In the genomic region with DNA sequence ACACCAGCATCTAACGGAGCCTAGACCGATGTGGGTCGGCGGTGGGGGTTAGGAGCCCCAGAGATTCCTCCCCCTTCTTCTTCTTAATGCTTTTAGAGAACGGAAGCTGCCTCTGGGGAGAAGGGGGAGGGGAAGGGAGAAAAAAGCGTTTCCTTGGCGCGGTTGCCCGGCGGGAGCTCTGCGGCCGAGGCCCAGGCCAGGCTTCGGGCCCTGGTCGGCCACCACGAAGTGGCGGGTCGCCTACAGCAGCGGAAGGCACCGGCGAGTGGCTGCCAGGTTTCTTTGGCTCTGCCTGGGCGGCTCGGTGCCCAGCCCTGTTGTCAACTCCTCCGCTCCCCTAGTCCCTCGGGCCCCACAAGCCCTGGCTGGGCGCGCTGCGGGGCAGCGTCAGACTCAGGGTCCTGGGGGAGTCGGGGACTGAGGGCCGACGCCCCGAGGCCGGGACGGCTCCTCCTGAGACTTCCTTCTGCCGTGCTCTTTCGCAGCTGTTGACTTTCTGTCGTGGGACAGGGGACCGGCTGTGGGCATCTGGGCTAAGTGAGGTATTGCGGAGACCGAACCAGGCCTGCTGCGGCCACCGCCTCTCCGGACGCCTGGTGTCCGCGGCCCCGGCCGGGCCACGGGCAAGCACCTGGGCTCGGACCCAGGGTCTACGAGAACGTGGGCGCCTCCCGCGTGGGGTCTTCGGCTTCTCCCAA, we compare ENCODE assay signal across 7 mouse cellular contexts.
A peak's percentile ranks its signal among the peaks of the same experiment; 100 is the strongest.
DNase-seq lines count a peak whose midpoint lies in the region; ATAC-seq and TF ChIP-seq lines count a peak whose summit lies in the region.

No protein-coding gene starts in this region.

- H3K4me2 ChIP-seq in embryonic facial prominence, embryonic 13.5 days, result peak overlapping the region; percentile 76
- H3K4me2 ChIP-seq in hindbrain, embryonic 11.5 days (replicated peaks; ENCODE audit: low read depth, low read length), result peak overlapping the region; percentile 98
- peak overlapping the region; percentile 63 for H3K4me2 ChIP-seq in liver, embryonic 11.5 days
- H3K4me2 ChIP-seq in stomach, embryonic 14.5 days (replicated peaks; ENCODE audit: low read depth, low read length), result peak overlapping the region; percentile 71

- H3K27ac ChIP-seq in embryonic facial prominence, embryonic 13.5 days, result no peak overlapping the region
- H3K27ac ChIP-seq in hindbrain, embryonic 11.5 days (ENCODE audit: low read depth, low read length), result peak overlapping the region; percentile 100
- no peak overlapping the region for H3K27ac ChIP-seq in liver, embryonic 11.5 days (ENCODE audit: low read depth, low read length)
- no peak overlapping the region for H3K27ac ChIP-seq in stomach, embryonic 14.5 days (ENCODE audit: low read length)

- no peaks in the 10 kb centered on the region for H3K9me3 ChIP-seq in E14TG2a.4 (ENCODE audit: low read length)
- H3K9me3 ChIP-seq in embryonic facial prominence, embryonic 13.5 days, result no peaks in the 10 kb centered on the region
- H3K9me3 ChIP-seq in hindbrain, embryonic 11.5 days (ENCODE audit: control insufficient read depth, low read length), result no peaks in the 10 kb centered on the region
- no peaks in the 10 kb centered on the region for H3K9me3 ChIP-seq in liver, embryonic 11.5 days (ENCODE audit: control insufficient read depth, low read length)
- no peaks in the 10 kb centered on the region for H3K9me3 ChIP-seq in stomach, embryonic 14.5 days (ENCODE audit: control insufficient read depth, low read depth, low read length)

- DNase-seq in 3134 (ENCODE audit: extremely low read depth, insufficient read length, low spot score), result peak; percentile 5
- peak; percentile 85 for DNase-seq in hindbrain, embryonic 11.5 days (ENCODE audit: low spot score)
- peak; percentile 46 for DNase-seq in liver, embryonic 11.5 days (ENCODE audit: low spot score)
- DNase-seq in adrenal gland, postnatal 25 days, result no peak

- peak; percentile 32; the same call in 1 of the 2 replicates for ATAC-seq in embryonic facial prominence, embryonic 13.5 days (ENCODE audit: insufficient number of reproducible peaks, insufficient read depth, low FRiP score, low TSS enrichment, low read depth)
- ATAC-seq in hindbrain, embryonic 11.5 days (ENCODE audit: low FRiP score), result peak; percentile 65
- ATAC-seq in liver, embryonic 11.5 days (replicated peaks; ENCODE audit: low FRiP score), result peak; percentile 36; the same call in 1 of the 2 replicates
- ATAC-seq in stomach, embryonic 14.5 days (ENCODE audit: insufficient number of reproducible peaks, insufficient read depth, low FRiP score, low read depth), result peak; percentile 56; the same call in 1 of the 2 replicates

- peaks cover 56% of the 10 kb centered on the region for H3K27me3 ChIP-seq in E14TG2a.4 (ENCODE audit: insufficient read depth, low read length)
- H3K27me3 ChIP-seq in embryonic facial prominence, embryonic 13.5 days, result peaks cover 74% of the 10 kb centered on the region
- H3K27me3 ChIP-seq in hindbrain, embryonic 11.5 days (ENCODE audit: control insufficient read depth, insufficient read depth, low read length), result no peaks in the 10 kb centered on the region
- H3K27me3 ChIP-seq in liver, embryonic 11.5 days (replicated peaks; ENCODE audit: control insufficient read depth, insufficient read depth, low read length), result peaks cover 60% of the 10 kb centered on the region
- H3K27me3 ChIP-seq in stomach, embryonic 14.5 days (ENCODE audit: control insufficient read depth, insufficient read depth, low read length), result peaks cover 43% of the 10 kb centered on the region

- H3K4me1 ChIP-seq in E14TG2a.4 (replicated peaks; ENCODE audit: low read depth, low read length), result peaks cover 45% of the 10 kb centered on the region
- peaks cover 14% of the 10 kb centered on the region for H3K4me1 ChIP-seq in embryonic facial prominence, embryonic 13.5 days
- peaks cover 3% of the 10 kb centered on the region; the same call in 1 of the 2 replicates for H3K4me1 ChIP-seq in hindbrain, embryonic 11.5 days (replicated peaks; ENCODE audit: control insufficient read depth, insufficient read depth, low read length)
- H3K4me1 ChIP-seq in liver, embryonic 11.5 days (replicated peaks; ENCODE audit: control insufficient read depth, insufficient read depth, low read length), result peaks cover 4% of the 10 kb centered on the region; the same call in 1 of the 2 replicates
- peaks cover 10% of the 10 kb centered on the region for H3K4me1 ChIP-seq in stomach, embryonic 14.5 days (ENCODE audit: control insufficient read depth, insufficient read depth, low read length)

- H3K9ac ChIP-seq in embryonic facial prominence, embryonic 13.5 days, result peak overlapping the region; percentile 63
- peak overlapping the region; percentile 99 for H3K9ac ChIP-seq in hindbrain, embryonic 11.5 days (ENCODE audit: low read depth, low read length)
- no peak overlapping the region for H3K9ac ChIP-seq in liver, embryonic 11.5 days (ENCODE audit: low read depth, low read length)
- 0 out of 2 replicates have a peak overlapping the region, but pooled peaks have one; percentile 18 for H3K9ac ChIP-seq in stomach, embryonic 14.5 days (replicated peaks; ENCODE audit: low read depth, low read length)

- H3K36me3 ChIP-seq in E14TG2a.4 (ENCODE audit: insufficient read depth, low read length), result no peaks in the 10 kb centered on the region
- no peaks in the 10 kb centered on the region for H3K36me3 ChIP-seq in embryonic facial prominence, embryonic 13.5 days
- H3K36me3 ChIP-seq in hindbrain, embryonic 11.5 days (ENCODE audit: control insufficient read depth, insufficient read depth, low read length), result no peaks in the 10 kb centered on the region
- H3K36me3 ChIP-seq in liver, embryonic 11.5 days (ENCODE audit: control insufficient read depth, insufficient read depth, low read length), result no peaks in the 10 kb centered on the region
- H3K36me3 ChIP-seq in stomach, embryonic 14.5 days (ENCODE audit: control insufficient read depth, insufficient read depth, low read length), result no peaks in the 10 kb centered on the region

- WGBS in embryonic facial prominence, embryonic 13.5 days, result 1% methylated on average over 56 of the region's 56 CpGs
- WGBS in hindbrain, embryonic 11.5 days, result under 1% methylated on average over 54 of the region's 56 CpGs
- 1% methylated on average over 37 of the region's 56 CpGs for WGBS in liver, embryonic 11.5 days
- WGBS in stomach, embryonic 14.5 days, result under 1% methylated on average over 56 of the region's 56 CpGs

- peak overlapping the region; percentile 76 for H3K4me3 ChIP-seq in E14TG2a.4 (replicated peaks; ENCODE audit: low read length)
- H3K4me3 ChIP-seq in embryonic facial prominence, embryonic 13.5 days, result peak overlapping the region; percentile 43
- H3K4me3 ChIP-seq in hindbrain, embryonic 11.5 days (ENCODE audit: low read depth, low read length), result peak overlapping the region; percentile 67
- peak overlapping the region; percentile 43 for H3K4me3 ChIP-seq in liver, embryonic 11.5 days (ENCODE audit: low read depth, low read length)
- peak overlapping the region; percentile 34 for H3K4me3 ChIP-seq in stomach, embryonic 14.5 days (ENCODE audit: low read depth, low read length)

- no peak for TF ChIP-seq CTCF in E14TG2a.4 (conservative IDR thresholded peaks at IDR 0.05; ENCODE audit: low read length)
